ENCODE assay signal across 20 mouse cellular contexts in genomic region chr16:10780631-10781120, GRCm38 (mm10). TPM values are rescaled to one million over a fixed set of nuclear protein-coding genes. Genes with fewer than 3 reads are reported as not detected.
A peak's percentile ranks its signal among the peaks of the same experiment; 100 is the strongest.
DNase-seq lines count a peak whose midpoint lies in the region; ATAC-seq lines count a peak whose summit lies in the region.
"Had no signal": no experiment of that assay in that cellular context is flagged by ENCODE, and none has a peak within 500 bp of the region (broad histone marks: within the 10 kb centered on the region; RNA-seq: fewer than 3 reads in every experiment).

No protein-coding gene starts in this region.

- no peaks in the 10 kb centered on the region for H3K27me3 ChIP-seq in heart, embryonic 12.5 days (replicated peaks)
- no peaks in the 10 kb centered on the region for H3K27me3 ChIP-seq in embryonic facial prominence, embryonic 13.5 days
- H3K27me3 ChIP-seq in stomach, embryonic 14.5 days (ENCODE audit: control insufficient read depth, insufficient read depth, low read length), result no peaks in the 10 kb centered on the region
- H3K27me3 ChIP-seq in midbrain, embryonic 14.5 days (ENCODE audit: control insufficient read depth, insufficient read depth, low read length), result peaks cover 21% of the 10 kb centered on the region
- H3K27me3 ChIP-seq: hindbrain, embryonic 15.5 days; Patski had no signal

- H3K9ac ChIP-seq in heart, embryonic 12.5 days, result no peak overlapping the region
- H3K9ac ChIP-seq in embryonic facial prominence, embryonic 13.5 days, result no peak overlapping the region
- H3K9ac ChIP-seq in stomach, embryonic 14.5 days (replicated peaks; ENCODE audit: low read depth, low read length), result no peak overlapping the region
- H3K9ac ChIP-seq in midbrain, embryonic 14.5 days (replicated peaks; ENCODE audit: low read length), result no peak overlapping the region
- H3K9ac ChIP-seq: hindbrain, embryonic 15.5 days; liver, embryonic 13.5 days; midbrain, embryonic 12.5 days had no signal

- no peak for DNase-seq in heart, postnatal 4 days
- DNase-seq in 3T3-L1 (ENCODE audit: low read depth, low spot score), result peak; percentile 16
- DNase-seq in embryo, embryonic 10 days (ENCODE audit: low spot score), result no peak
- DNase-seq in midbrain, embryonic 14.5 days, result no peak
- no peak for DNase-seq in cerebellum, postnatal 10 days
- DNase-seq: cerebellum, adult 18-20 months; embryo, embryonic 11 days; kidney, adult 18-20 months; liver, embryonic 13.5 days; right cerebral cortex, postnatal 14 days had no signal

- no peaks in the 10 kb centered on the region for H3K9me3 ChIP-seq in heart, embryonic 12.5 days (replicated peaks)
- no peaks in the 10 kb centered on the region for H3K9me3 ChIP-seq in embryonic facial prominence, embryonic 13.5 days
- H3K9me3 ChIP-seq in stomach, embryonic 14.5 days (ENCODE audit: control insufficient read depth, low read depth, low read length), result no peaks in the 10 kb centered on the region
- H3K9me3 ChIP-seq in midbrain, embryonic 14.5 days (ENCODE audit: control insufficient read depth, low read length), result no peaks in the 10 kb centered on the region
- H3K9me3 ChIP-seq: hindbrain, embryonic 15.5 days; liver, embryonic 13.5 days; midbrain, embryonic 12.5 days had no signal

- WGBS in heart, embryonic 12.5 days, result 76% methylated on average over 5 of the region's 5 CpGs
- 53% methylated on average over 5 of the region's 5 CpGs for WGBS in embryonic facial prominence, embryonic 13.5 days
- 58% methylated on average over 5 of the region's 5 CpGs for WGBS in stomach, embryonic 14.5 days
- WGBS in midbrain, embryonic 14.5 days, result 83% methylated on average over 5 of the region's 5 CpGs

- 0 out of 2 replicates have a peak, but pooled peaks cover 3% of the 10 kb centered on the region for H3K36me3 ChIP-seq in heart, embryonic 12.5 days
- H3K36me3 ChIP-seq in embryonic facial prominence, embryonic 13.5 days, result 0 out of 2 replicates have a peak, but pooled peaks cover 7% of the 10 kb centered on the region
- 0 out of 2 replicates have a peak, but pooled peaks cover 3% of the 10 kb centered on the region for H3K36me3 ChIP-seq in stomach, embryonic 14.5 days (ENCODE audit: control insufficient read depth, insufficient read depth, low read length)
- H3K36me3 ChIP-seq in midbrain, embryonic 14.5 days (ENCODE audit: control insufficient read depth, insufficient read depth, low read length), result no peaks in the 10 kb centered on the region
- H3K36me3 ChIP-seq: hindbrain, embryonic 15.5 days; liver, embryonic 13.5 days; midbrain, embryonic 12.5 days had no signal

- no peak overlapping the region for H3K4me3 ChIP-seq in heart, embryonic 12.5 days
- no peak overlapping the region for H3K4me3 ChIP-seq in embryonic facial prominence, embryonic 13.5 days
- no peak overlapping the region for H3K4me3 ChIP-seq in stomach, embryonic 14.5 days (ENCODE audit: low read depth, low read length)
- no peak overlapping the region for H3K4me3 ChIP-seq in midbrain, embryonic 14.5 days (replicated peaks; ENCODE audit: low read depth, low read length)
- H3K4me3 ChIP-seq: hindbrain, embryonic 15.5 days; liver, embryonic 13.5 days; midbrain, embryonic 12.5 days had no signal

- no peak overlapping the region for H3K4me2 ChIP-seq in heart, embryonic 12.5 days
- no peak overlapping the region; the same call in 1 of the 2 replicates for H3K4me2 ChIP-seq in embryonic facial prominence, embryonic 13.5 days
- H3K4me2 ChIP-seq in stomach, embryonic 14.5 days (replicated peaks; ENCODE audit: low read depth, low read length), result peak overlapping the region; percentile 4; the same call in 1 of the 2 replicates
- no peak overlapping the region for H3K4me2 ChIP-seq in midbrain, embryonic 14.5 days (ENCODE audit: low read length)
- H3K4me2 ChIP-seq: hindbrain, embryonic 15.5 days; liver, embryonic 13.5 days; midbrain, embryonic 12.5 days had no signal

- peak overlapping the region; percentile 88; the same call in 1 of the 2 replicates for H3K27ac ChIP-seq in heart, embryonic 12.5 days (ENCODE audit: poor library complexity, severe bottlenecking)
- H3K27ac ChIP-seq in embryonic facial prominence, embryonic 13.5 days, result peak overlapping the region; percentile 72
- peak overlapping the region; percentile 49; the same call in 1 of the 2 replicates for H3K27ac ChIP-seq in stomach, embryonic 14.5 days (ENCODE audit: low read length)
- H3K27ac ChIP-seq in midbrain, embryonic 14.5 days (replicated peaks; ENCODE audit: low read depth, low read length), result no peak overlapping the region
- H3K27ac ChIP-seq: hindbrain, embryonic 15.5 days; liver, embryonic 13.5 days; midbrain, embryonic 12.5 days had no signal

- no peak for ATAC-seq in heart, embryonic 12.5 days (ENCODE audit: insufficient number of reproducible peaks, low FRiP score)
- no peak for ATAC-seq in embryonic facial prominence, embryonic 13.5 days (ENCODE audit: insufficient number of reproducible peaks, insufficient read depth, low FRiP score, low TSS enrichment, low read depth)
- ATAC-seq in stomach, embryonic 14.5 days (ENCODE audit: insufficient number of reproducible peaks, insufficient read depth, low FRiP score, low read depth), result no peak
- no peak for ATAC-seq in midbrain, embryonic 14.5 days (ENCODE audit: low FRiP score, low TSS enrichment)
- ATAC-seq: Patski had no signal

- H3K4me1 ChIP-seq in heart, embryonic 12.5 days (replicated peaks), result peaks cover 61% of the 10 kb centered on the region
- H3K4me1 ChIP-seq in embryonic facial prominence, embryonic 13.5 days, result peaks cover 46% of the 10 kb centered on the region
- peaks cover 29% of the 10 kb centered on the region for H3K4me1 ChIP-seq in stomach, embryonic 14.5 days (ENCODE audit: control insufficient read depth, insufficient read depth, low read length)
- H3K4me1 ChIP-seq in midbrain, embryonic 14.5 days (ENCODE audit: control insufficient read depth, insufficient read depth, low read length), result 0 out of 2 replicates have a peak, but pooled peaks cover 4% of the 10 kb centered on the region

RNA-seq across cellular contexts. Expression of gene Socs1, which starts 4.7 kb away (rescaled TPM):
- 6.0 and 6.2 TPM in 2 replicates for polyA plus RNA-seq in heart, embryonic 12.5 days (2016; fragmentation: Nextera tagmentation; extraction: Ambion mirVana)
- total RNA-seq in heart, postnatal 4 days (2021), result 1 to 10 TPM; 1.6 TPM
- 15.0 and 15.4 TPM in 2 replicates for polyA plus RNA-seq in embryonic facial prominence, embryonic 13.5 days (2015; fragmentation: Nextera tagmentation; extraction: Ambion mirVana)
- 11.3 and 11.4 TPM in 2 replicates for polyA plus RNA-seq in stomach, embryonic 14.5 days (2014; fragmentation: Nextera tagmentation; extraction: Ambion mirVana)
- 2.5 and 2.7 TPM in 2 replicates for polyA plus RNA-seq in midbrain, embryonic 14.5 days (2014; fragmentation: Nextera tagmentation; extraction: Ambion mirVana)

RNA-seq across cellular contexts. Expression of gene Tnp2, which starts 7.8 kb away (rescaled TPM):
- not detected in 2 replicates for polyA plus RNA-seq in heart, embryonic 12.5 days (2016; fragmentation: Nextera tagmentation; extraction: Ambion mirVana)
- not detected for total RNA-seq in heart, postnatal 4 days (2021)
- polyA plus RNA-seq in embryonic facial prominence, embryonic 13.5 days (2015; fragmentation: Nextera tagmentation; extraction: Ambion mirVana), result not detected in 2 replicates
- not detected in 2 replicates for polyA plus RNA-seq in stomach, embryonic 14.5 days (2014; fragmentation: Nextera tagmentation; extraction: Ambion mirVana)
- polyA plus RNA-seq in midbrain, embryonic 14.5 days (2014; fragmentation: Nextera tagmentation; extraction: Ambion mirVana), result not detected in 2 replicates
- total RNA-seq: adrenal gland, adult 18-20 months; left cerebral cortex, adult 18-20 months had no signal
- polyA plus RNA-seq: brain, embryonic 14.5 days; forebrain, embryonic 11.5 days; hindbrain, embryonic 15.5 days; liver, embryonic 13.5 days; midbrain, embryonic 12.5 days; Patski had no signal

RNA-seq across cellular contexts. Expression of gene Prm3, which starts 10.0 kb away (rescaled TPM):
- not detected in 2 replicates for polyA plus RNA-seq in heart, embryonic 12.5 days (2016; fragmentation: Nextera tagmentation; extraction: Ambion mirVana)
- not detected for total RNA-seq in heart, postnatal 4 days (2021)
- polyA plus RNA-seq in embryonic facial prominence, embryonic 13.5 days (2015; fragmentation: Nextera tagmentation; extraction: Ambion mirVana), result not detected in 2 replicates
- polyA plus RNA-seq in stomach, embryonic 14.5 days (2014; fragmentation: Nextera tagmentation; extraction: Ambion mirVana), result not detected in 2 replicates
- polyA plus RNA-seq in midbrain, embryonic 14.5 days (2014; fragmentation: Nextera tagmentation; extraction: Ambion mirVana), result not detected in 2 replicates
- total RNA-seq: adrenal gland, adult 18-20 months; left cerebral cortex, adult 18-20 months had no signal
- polyA plus RNA-seq: brain, embryonic 14.5 days; forebrain, embryonic 11.5 days; hindbrain, embryonic 15.5 days; liver, embryonic 13.5 days; midbrain, embryonic 12.5 days; Patski had no signal

RNA-seq across cellular contexts. Expression of gene Prm2, which starts 15.3 kb away (rescaled TPM):
- not detected in 2 replicates for polyA plus RNA-seq in heart, embryonic 12.5 days (2016; fragmentation: Nextera tagmentation; extraction: Ambion mirVana)
- not detected for total RNA-seq in heart, postnatal 4 days (2021)
- not detected in 2 replicates for polyA plus RNA-seq in embryonic facial prominence, embryonic 13.5 days (2015; fragmentation: Nextera tagmentation; extraction: Ambion mirVana)
- not detected in 2 replicates for polyA plus RNA-seq in stomach, embryonic 14.5 days (2014; fragmentation: Nextera tagmentation; extraction: Ambion mirVana)
- not detected in 2 replicates for polyA plus RNA-seq in midbrain, embryonic 14.5 days (2014; fragmentation: Nextera tagmentation; extraction: Ambion mirVana)
- total RNA-seq: adrenal gland, adult 18-20 months; left cerebral cortex, adult 18-20 months had no signal
- polyA plus RNA-seq: brain, embryonic 14.5 days; forebrain, embryonic 11.5 days; hindbrain, embryonic 15.5 days; liver, embryonic 13.5 days; midbrain, embryonic 12.5 days; Patski had no signal

RNA-seq across cellular contexts. Expression of gene Prm1, which starts 25.0 kb away (rescaled TPM):
- 0.48 TPM in 1 of 2 replicates, not detected in the other for polyA plus RNA-seq in heart, embryonic 12.5 days (2016; fragmentation: Nextera tagmentation; extraction: Ambion mirVana)
- not detected for total RNA-seq in heart, postnatal 4 days (2021)
- not detected in 2 replicates for polyA plus RNA-seq in embryonic facial prominence, embryonic 13.5 days (2015; fragmentation: Nextera tagmentation; extraction: Ambion mirVana)
- not detected in 2 replicates for polyA plus RNA-seq in stomach, embryonic 14.5 days (2014; fragmentation: Nextera tagmentation; extraction: Ambion mirVana)
- 0.74 TPM in 1 of 2 replicates, not detected in the other for polyA plus RNA-seq in midbrain, embryonic 14.5 days (2014; fragmentation: Nextera tagmentation; extraction: Ambion mirVana)
- total RNA-seq: adrenal gland, adult 18-20 months; left cerebral cortex, adult 18-20 months had no signal
- polyA plus RNA-seq: brain, embryonic 14.5 days; forebrain, embryonic 11.5 days; liver, embryonic 13.5 days; midbrain, embryonic 12.5 days had no signal
